Mouse (Mus musculus): ENCODE results near the gene Ooep.

GRCm38 (mm10) chr9:78351504-78352220, 26.9 kb downstream of the Ooep start:
- no peak for TF ChIP-seq EP300 (IDR thresholded peaks at IDR 0.05; ENCODE audit: low read depth)
- no peak for TF ChIP-seq CTCF (IDR thresholded peaks at IDR 0.05; ENCODE audit: low read depth)

All from liver, postnatal 0 days (tissue).